9 mouse cellular contexts compared by ENCODE assay signal in the genomic region with DNA sequence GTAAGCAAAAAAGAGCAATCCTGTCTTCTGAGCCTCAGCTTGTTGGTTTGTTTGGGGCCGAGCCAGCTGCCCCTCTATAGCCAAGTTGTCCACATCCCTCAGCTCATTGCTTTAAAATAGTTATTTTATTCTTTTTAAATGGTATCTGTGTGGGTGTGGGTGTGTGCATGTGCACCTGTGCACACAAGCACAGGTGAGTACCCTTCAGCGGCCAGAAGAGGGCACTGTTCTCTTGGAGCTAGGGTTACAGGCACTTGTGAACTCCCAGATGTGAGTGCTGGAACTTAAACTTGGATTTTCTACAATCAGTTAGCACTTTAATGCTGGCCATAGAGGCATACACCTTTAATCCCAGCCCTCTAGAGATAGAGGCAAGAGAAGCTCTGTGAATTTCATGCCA. TPM values are rescaled to one million over a fixed set of nuclear protein-coding genes. Genes with fewer than 3 reads are reported as not detected.
DNase-seq lines count a peak whose midpoint lies in the region; ATAC-seq and TF ChIP-seq lines count a peak whose summit lies in the region.
"Had no signal": no experiment of that assay in that cellular context is flagged by ENCODE, and none has a peak within 500 bp of the region (broad histone marks: within the 10 kb centered on the region; RNA-seq: fewer than 3 reads in every experiment).

No protein-coding gene starts in this region.

- H3K9me3 ChIP-seq in hindbrain, embryonic 10.5 days = no peaks in the 10 kb centered on the region
- H3K9me3 ChIP-seq in hindbrain, embryonic 16.5 days (ENCODE audit: control insufficient read depth, low read length) = no peaks in the 10 kb centered on the region
- no peaks in the 10 kb centered on the region for H3K9me3 ChIP-seq in E14TG2a.4 (ENCODE audit: low read length)
- H3K9me3 ChIP-seq in liver, postnatal 0 days (ENCODE audit: low read length) = no peaks in the 10 kb centered on the region
- H3K9me3 ChIP-seq in midbrain, embryonic 13.5 days = no peaks in the 10 kb centered on the region
- H3K9me3 ChIP-seq: embryonic facial prominence, embryonic 15.5 days had no signal

- no peaks in the 10 kb centered on the region for H3K36me3 ChIP-seq in hindbrain, embryonic 10.5 days
- H3K36me3 ChIP-seq in hindbrain, embryonic 16.5 days (ENCODE audit: control insufficient read depth, insufficient read depth, low read length) = no peaks in the 10 kb centered on the region
- no peaks in the 10 kb centered on the region for H3K36me3 ChIP-seq in E14TG2a.4 (ENCODE audit: insufficient read depth, low read length)
- no peaks in the 10 kb centered on the region for H3K36me3 ChIP-seq in liver, postnatal 0 days (replicated peaks; ENCODE audit: insufficient read depth, low read length)
- H3K36me3 ChIP-seq in midbrain, embryonic 13.5 days = no peaks in the 10 kb centered on the region
- H3K36me3 ChIP-seq: embryonic facial prominence, embryonic 15.5 days had no signal

- no peak overlapping the region for H3K9ac ChIP-seq in hindbrain, embryonic 16.5 days (ENCODE audit: low read depth, low read length)
- no peak overlapping the region for H3K9ac ChIP-seq in liver, postnatal 0 days (replicated peaks)
- no peak overlapping the region for H3K9ac ChIP-seq in midbrain, embryonic 13.5 days (replicated peaks)
- H3K9ac ChIP-seq: embryonic facial prominence, embryonic 15.5 days had no signal

- peak; percentile 78 for TF ChIP-seq CTCF in E14TG2a.4 (conservative IDR thresholded peaks at IDR 0.05; ENCODE audit: low read length)
- peak; percentile 79 for TF ChIP-seq CTCF in liver, postnatal 0 days (IDR thresholded peaks at IDR 0.05; ENCODE audit: low read depth)

- no peaks in the 10 kb centered on the region for H3K27me3 ChIP-seq in hindbrain, embryonic 10.5 days (ENCODE audit: insufficient read depth, poor library complexity, severe bottlenecking)
- H3K27me3 ChIP-seq in hindbrain, embryonic 16.5 days (replicated peaks; ENCODE audit: control insufficient read depth, insufficient read depth, low read length) = no peaks in the 10 kb centered on the region
- H3K27me3 ChIP-seq in E14TG2a.4 (ENCODE audit: insufficient read depth, low read length) = no peaks in the 10 kb centered on the region
- no peaks in the 10 kb centered on the region for H3K27me3 ChIP-seq in liver, postnatal 0 days (ENCODE audit: insufficient read depth, low read length)
- no peaks in the 10 kb centered on the region for H3K27me3 ChIP-seq in midbrain, embryonic 13.5 days
- H3K27me3 ChIP-seq: embryonic facial prominence, embryonic 15.5 days had no signal

- H3K27ac ChIP-seq in hindbrain, embryonic 10.5 days = no peak overlapping the region
- H3K27ac ChIP-seq in hindbrain, embryonic 16.5 days (ENCODE audit: low read depth, low read length) = no peak overlapping the region
- peak overlapping the region; percentile 34; the same call in 1 of the 2 replicates for H3K27ac ChIP-seq in liver, postnatal 0 days (ENCODE audit: low read depth)
- H3K27ac ChIP-seq in midbrain, embryonic 13.5 days = no peak overlapping the region
- H3K27ac ChIP-seq: embryonic facial prominence, embryonic 15.5 days had no signal

- DNase-seq in hindbrain, embryonic 10.5 days (ENCODE audit: low spot score) = peak; percentile 38
- peak; percentile 40 to 66 for DNase-seq in adrenal gland, postnatal 36 days
- peak; percentile 36 for DNase-seq in fat pad, adult 2 months (ENCODE audit: extremely low read depth, low read depth, low spot score)
- DNase-seq in liver, postnatal 0 days = peak; percentile 70
- peak; percentile 66 for DNase-seq in thymus, postnatal 14 days

- 41% methylated on average over 2 of the region's 2 CpGs for WGBS in hindbrain, embryonic 10.5 days
- 45% methylated on average over 2 of the region's 2 CpGs for WGBS in hindbrain, embryonic 16.5 days
- 38% methylated on average over 2 of the region's 2 CpGs for WGBS in liver, postnatal 0 days (ENCODE audit: insufficient replicate concordance)
- 53% methylated on average over 2 of the region's 2 CpGs for WGBS in midbrain, embryonic 13.5 days

- no peaks in the 10 kb centered on the region for H3K4me1 ChIP-seq in hindbrain, embryonic 10.5 days (replicated peaks)
- no peaks in the 10 kb centered on the region for H3K4me1 ChIP-seq in hindbrain, embryonic 16.5 days (ENCODE audit: control insufficient read depth, insufficient read depth, low read depth, low read length)
- peaks cover 56% of the 10 kb centered on the region for H3K4me1 ChIP-seq in E14TG2a.4 (replicated peaks; ENCODE audit: low read depth, low read length)
- H3K4me1 ChIP-seq in liver, postnatal 0 days (ENCODE audit: insufficient read depth) = peaks cover 3% of the 10 kb centered on the region; the same call in 1 of the 2 replicates
- H3K4me1 ChIP-seq in midbrain, embryonic 13.5 days (replicated peaks) = no peaks in the 10 kb centered on the region
- H3K4me1 ChIP-seq: embryonic facial prominence, embryonic 15.5 days had no signal

- ATAC-seq in hindbrain, embryonic 16.5 days = no peak
- ATAC-seq in liver, postnatal 0 days = peak; percentile 41; the same call in 1 of the 2 replicates
- no peak for ATAC-seq in midbrain, embryonic 13.5 days

- no peak overlapping the region for H3K4me3 ChIP-seq in hindbrain, embryonic 10.5 days
- no peak overlapping the region for H3K4me3 ChIP-seq in hindbrain, embryonic 16.5 days (ENCODE audit: low read length)
- no peak overlapping the region for H3K4me3 ChIP-seq in E14TG2a.4 (replicated peaks; ENCODE audit: low read length)
- no peak overlapping the region for H3K4me3 ChIP-seq in liver, postnatal 0 days (ENCODE audit: low read depth, low read length)
- no peak overlapping the region for H3K4me3 ChIP-seq in midbrain, embryonic 13.5 days (replicated peaks)
- H3K4me3 ChIP-seq: embryonic facial prominence, embryonic 15.5 days had no signal

- no peak overlapping the region for H3K4me2 ChIP-seq in hindbrain, embryonic 16.5 days (ENCODE audit: low read length)
- H3K4me2 ChIP-seq in liver, postnatal 0 days (ENCODE audit: low read depth, low read length) = no peak overlapping the region
- no peak overlapping the region for H3K4me2 ChIP-seq in midbrain, embryonic 13.5 days (replicated peaks)
- H3K4me2 ChIP-seq: embryonic facial prominence, embryonic 15.5 days had no signal

- TF ChIP-seq EP300 in liver, postnatal 0 days (IDR thresholded peaks at IDR 0.05; ENCODE audit: low read depth) = no peak

RNA-seq across cellular contexts. Expression of a gene that starts 26.8 kb away (rescaled TPM):
- polyA plus RNA-seq in hindbrain, embryonic 10.5 days (2016; fragmentation: Nextera tagmentation; extraction: Ambion mirVana) = 23.9 and 44.1 TPM in 2 replicates
- polyA plus RNA-seq in hindbrain, embryonic 16.5 days (2015; fragmentation: Nextera tagmentation; extraction: Ambion mirVana) = 12.6 and 12.9 TPM in 2 replicates
- 1 to 10 TPM; 5.9 to 6.4 TPM for total RNA-seq in adrenal gland, postnatal 36 days (2021)
- polyA plus RNA-seq in liver, postnatal 0 days (2015; fragmentation: Nextera tagmentation; extraction: Ambion mirVana) = 27.1 and 31.3 TPM in 2 replicates
- 7.3 and 8.1 TPM in 2 replicates for polyA plus RNA-seq in midbrain, embryonic 13.5 days (2015; fragmentation: Nextera tagmentation; extraction: Ambion mirVana)
